Mouse (Mus musculus) brown adipose tissue, adult 24 weeks (tissue): ENCODE results near the gene Wsb2. TPM values are rescaled to one million over a fixed set of nuclear protein-coding genes. Genes with fewer than 3 reads are reported as not detected.
A peak's percentile ranks its signal among the peaks of the same experiment; 100 is the strongest.
"Not testable (repeated sequence)": the region's sequence is repeated elsewhere in the genome, so short reads cannot be mapped to it uniquely, and the experiment has no call there.

Experiments used
- H3K27ac ChIP-seq: fragments of 200-500 bp; replicated peaks from 2 replicates; pipeline ENCODE4 v1.5.1; 2012; ENCODE audit warnings: low read depth, mild to moderate bottlenecking, low read length
- H3K4me1 ChIP-seq: fragments of 200-500 bp; 2 replicates; pipeline ENCODE4 v1.6.1; 2012; ENCODE audit warnings: low read length, mixed read lengths; ENCODE audit not compliant: control insufficient read depth, insufficient read depth, insufficient read length
- H3K4me3 ChIP-seq: fragments of 200-500 bp; 2 replicates; pipeline ENCODE4 v1.5.1; 2012; ENCODE audit warnings: low read depth, mild to moderate bottlenecking, low read length, moderate library complexity; ENCODE audit not compliant: insufficient read depth
- polyA plus RNA-seq: library from polyadenylated mRNA; stranded (reverse); fragments of >200 nt; gene quantifications from 2 replicates; pipeline ENCODE4 v1.2.4, GENCODE M21; 2012; ENCODE audit not compliant: missing spikeins, insufficient read depth, insufficient read length

Wsb2 gene
- 25.5 and 26.5 TPM in 2 replicates for polyA plus RNA-seq

DNA sequence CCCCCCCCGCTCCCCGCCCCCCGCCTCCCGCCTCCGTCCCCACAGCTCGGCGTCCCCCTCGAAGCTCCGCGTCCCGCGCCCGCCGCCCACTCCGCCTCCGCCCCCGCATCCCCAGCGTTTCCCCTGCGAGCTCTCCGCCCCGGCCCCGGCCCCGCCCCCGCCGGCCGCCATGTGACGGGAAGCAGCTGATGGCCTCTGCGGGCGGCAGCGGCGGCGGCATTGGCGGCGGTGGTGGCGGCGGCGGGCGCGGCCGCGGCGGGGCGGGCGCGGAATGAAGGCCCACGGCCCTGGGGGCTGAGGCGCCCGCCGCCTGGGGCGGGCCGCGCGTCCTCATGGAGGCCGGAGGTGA, at the start of gene Wsb2:
Wsb2 (plus strand) TSS at position 176 of the 349 bp plus-strand sequence.
- H3K4me3 ChIP-seq, result peak within 1 kb of the TSS; percentile 97
- peaks cover 21% of the 10 kb centered on the region for H3K4me1 ChIP-seq
- H3K27ac ChIP-seq, result peak within 1 kb of the TSS; percentile 97

DNA sequence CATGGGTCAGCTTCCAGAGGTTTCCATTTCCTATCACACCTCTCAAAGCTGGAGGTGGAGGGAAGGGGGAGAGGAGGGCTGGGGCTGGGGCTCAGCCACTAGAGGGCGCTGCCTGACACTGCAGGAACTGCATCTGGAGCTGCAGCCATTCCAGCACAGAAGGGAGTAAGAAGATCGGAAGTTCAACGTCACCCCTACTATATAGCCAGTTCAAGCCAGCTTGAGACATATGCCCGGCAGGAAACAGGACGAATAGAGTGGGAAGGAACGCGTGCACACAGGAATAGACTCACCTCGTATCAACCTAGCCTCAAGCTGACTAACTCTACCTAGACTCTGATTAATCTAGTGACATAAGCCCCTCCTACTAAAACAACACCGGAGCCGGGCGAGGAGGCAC, 49.4 kb upstream of the Wsb2 start:
- Histone ChIP-seq H3K4me3 (peak overlapping the region; percentile 35; the same call in 1 of the 2 replicates), H3K4me1 (no peaks in the 10 kb centered on the region), H3K27ac (no peak overlapping the region)

DNA sequence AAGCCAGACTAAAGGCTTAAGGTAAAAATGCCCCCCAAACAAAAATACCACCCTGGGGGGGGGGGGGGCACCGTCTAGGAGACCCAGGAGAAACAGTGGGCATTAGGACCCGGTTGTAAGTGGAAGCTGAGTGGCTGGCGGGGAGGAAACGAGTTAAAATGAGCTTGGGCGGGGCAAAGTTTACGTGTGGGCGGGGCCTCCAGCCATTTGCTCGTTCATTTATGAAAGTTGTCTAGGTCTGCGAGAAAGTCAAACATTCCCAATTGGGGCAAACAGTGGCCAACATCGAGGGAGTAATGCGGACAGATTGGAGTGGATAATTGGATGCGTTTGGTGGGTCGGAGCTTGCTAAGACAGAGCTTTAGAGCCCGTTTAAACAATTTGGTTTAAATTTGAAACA, 43.7 kb upstream of the Wsb2 start:
- Histone ChIP-seq H3K4me3 (peak overlapping the region; percentile 49), H3K4me1 (no peaks in the 10 kb centered on the region; the same call in 1 of the 2 replicates), H3K27ac (no peak overlapping the region)

DNA sequence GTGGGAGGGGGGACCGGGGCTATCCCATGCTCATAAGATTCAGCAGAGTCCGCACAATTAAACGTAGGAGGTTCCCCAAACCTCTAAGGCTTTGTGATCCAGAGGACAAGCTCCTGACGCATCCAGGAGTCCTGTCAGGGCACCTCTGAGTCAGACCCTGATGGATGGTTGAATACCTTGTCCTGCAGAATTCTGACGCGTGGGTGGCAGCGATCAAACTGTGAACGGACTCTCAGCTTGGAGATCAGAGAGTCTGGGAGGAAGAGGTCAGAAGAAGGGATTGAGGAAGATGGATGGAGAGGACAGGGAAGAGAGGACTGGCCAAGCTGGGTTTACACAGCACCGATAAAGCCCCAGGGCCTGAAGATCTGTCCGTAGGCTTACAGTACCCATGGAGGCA, 43.2 kb upstream of the Wsb2 start:
- H3K27ac ChIP-seq, result no peak overlapping the region
- no peaks in the 10 kb centered on the region; the same call in 1 of the 2 replicates for H3K4me1 ChIP-seq
- peak overlapping the region; percentile 49 for H3K4me3 ChIP-seq

DNA sequence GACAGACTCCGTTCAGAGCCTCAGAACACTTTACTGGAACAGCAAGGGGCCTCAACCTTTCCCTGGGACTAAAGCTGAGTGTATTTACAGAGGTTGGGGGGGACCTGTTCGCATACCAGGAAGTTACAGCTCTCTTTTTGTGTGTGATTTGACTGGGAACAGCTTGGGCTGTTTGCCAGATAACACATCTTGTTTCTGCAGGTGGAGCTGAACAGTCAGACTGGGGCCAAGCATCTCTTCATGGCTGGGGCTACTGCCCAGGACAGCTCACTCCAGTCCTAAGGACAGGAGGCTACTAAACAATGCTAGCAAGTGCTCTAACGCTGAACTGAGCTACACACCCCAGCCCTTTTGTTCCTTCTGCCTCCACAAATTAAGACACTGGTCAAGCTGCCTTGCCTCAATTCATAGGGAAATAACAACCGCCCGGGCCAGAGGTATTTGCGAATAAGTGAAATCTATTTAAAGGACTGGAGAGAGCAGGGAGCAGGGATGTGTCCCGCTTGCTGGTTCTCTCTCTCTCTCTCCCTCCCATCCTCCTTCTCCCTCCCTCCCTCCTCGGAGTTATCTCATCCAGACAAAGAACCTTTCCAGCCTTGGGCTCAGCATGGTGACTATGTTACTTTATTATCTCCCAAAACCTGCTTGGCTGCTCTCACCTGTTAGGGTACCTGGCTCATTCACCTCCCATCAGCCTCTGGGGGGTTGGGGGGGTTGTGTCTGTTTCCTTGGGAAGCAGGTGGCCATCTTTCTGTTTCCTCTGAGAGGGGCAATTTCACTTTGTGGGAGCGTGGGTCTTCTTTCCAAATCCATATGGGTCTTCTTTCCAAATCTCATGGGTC, 42.3 kb upstream of the Wsb2 start:
- no peaks in the 10 kb centered on the region; the same call in 1 of the 2 replicates for H3K4me1 ChIP-seq
- H3K4me3 ChIP-seq, result no peak overlapping the region
- no peak overlapping the region for H3K27ac ChIP-seq

DNA sequence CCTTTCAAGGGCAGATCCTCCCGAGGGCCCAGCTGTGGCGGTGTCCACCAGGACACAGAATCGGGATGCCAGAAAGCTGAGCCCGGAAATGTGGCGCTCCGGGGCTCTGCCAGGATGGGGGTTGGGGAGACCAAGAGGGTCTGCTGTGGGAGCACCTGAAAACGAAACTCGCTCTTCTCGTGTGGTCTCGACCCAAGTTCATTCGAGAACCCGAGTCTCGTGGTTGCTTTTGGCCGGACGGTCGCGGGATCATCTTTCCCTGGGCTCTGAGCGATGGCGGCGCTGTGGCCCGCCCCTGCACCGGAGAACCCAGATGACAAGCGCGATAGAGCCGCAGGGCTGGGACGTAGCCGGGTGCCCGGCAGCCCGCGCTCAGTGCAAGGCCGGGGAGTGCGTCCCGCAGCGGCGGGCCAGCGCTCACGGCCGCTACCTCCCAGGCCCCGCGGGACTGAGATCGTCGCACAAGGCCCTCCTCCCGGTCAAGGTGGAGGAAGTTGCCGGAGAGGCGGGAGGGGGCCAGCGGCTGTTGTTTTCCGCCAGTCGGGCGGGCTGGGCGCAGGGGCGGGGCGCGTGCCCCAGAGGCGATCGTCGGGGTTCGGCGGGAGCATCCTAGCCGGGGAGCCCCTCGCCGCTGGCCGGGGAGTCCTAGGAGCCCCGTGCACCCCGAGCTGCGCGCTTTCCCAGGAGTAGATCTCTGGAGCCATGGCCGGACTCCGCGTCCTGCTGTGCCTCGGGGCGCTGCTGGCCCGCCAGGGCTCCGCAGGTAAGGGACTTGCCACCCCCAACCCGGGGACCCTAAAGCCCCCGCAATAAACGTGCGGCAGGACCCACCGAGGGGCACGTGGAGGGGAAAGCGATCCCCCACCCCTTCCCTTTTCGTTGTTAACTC, 38.1 kb upstream of the Wsb2 start, which contains the start of gene Vsig10:
Vsig10 (plus strand) TSS at position 343 of the 889 bp plus-strand sequence.
- peak within 1 kb of the TSS; percentile 82 for H3K27ac ChIP-seq
- no peaks in the 10 kb centered on the region; the same call in 1 of the 2 replicates for H3K4me1 ChIP-seq
- H3K4me3 ChIP-seq, result peak within 1 kb of the TSS; percentile 87

DNA sequence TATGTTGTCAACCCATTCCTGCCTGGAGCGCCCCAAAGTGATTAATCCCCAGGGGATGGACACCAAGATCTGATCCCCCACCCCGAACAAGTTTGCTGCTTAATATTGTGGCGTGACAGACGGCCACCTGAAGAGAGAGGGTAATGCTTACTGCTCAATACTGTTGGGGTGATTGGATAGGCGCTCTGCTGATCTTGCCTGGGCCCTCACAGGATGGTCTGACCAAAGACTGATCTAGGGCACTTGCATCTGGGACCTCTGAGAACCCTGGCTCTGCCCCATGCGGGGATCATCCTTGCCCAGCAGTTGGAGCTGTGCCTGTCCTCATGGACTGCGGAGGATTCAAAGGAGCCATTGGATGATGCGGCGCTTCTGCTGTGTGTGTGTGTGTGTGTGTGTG, 33.4 kb upstream of the Wsb2 start:
- H3K4me3 ChIP-seq, result no peak overlapping the region
- no peaks in the 10 kb centered on the region for H3K4me1 ChIP-seq
- no peak overlapping the region for H3K27ac ChIP-seq

DNA sequence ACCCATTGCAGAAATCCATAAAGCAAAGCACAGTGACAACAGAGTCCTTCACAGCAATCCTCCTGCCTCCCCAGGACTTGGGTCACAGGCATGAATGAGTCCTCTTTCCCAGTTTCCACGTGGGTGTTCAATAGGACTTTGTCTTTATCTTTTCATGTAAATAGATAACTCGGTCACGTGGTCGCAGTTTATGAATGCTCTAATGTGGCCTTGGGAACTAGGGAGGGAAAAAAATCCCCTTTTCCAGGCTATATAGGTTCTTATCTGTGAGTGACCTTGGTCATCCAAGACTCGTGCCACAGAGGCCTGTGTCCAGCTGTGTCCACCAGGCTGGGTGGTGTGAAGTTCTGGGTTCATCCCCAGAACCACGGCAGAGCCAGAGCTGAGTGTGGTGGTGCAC, 30.7 kb upstream of the Wsb2 start:
- no peaks in the 10 kb centered on the region for H3K4me1 ChIP-seq
- H3K4me3 ChIP-seq, result no peak overlapping the region
- no peak overlapping the region for H3K27ac ChIP-seq

DNA sequence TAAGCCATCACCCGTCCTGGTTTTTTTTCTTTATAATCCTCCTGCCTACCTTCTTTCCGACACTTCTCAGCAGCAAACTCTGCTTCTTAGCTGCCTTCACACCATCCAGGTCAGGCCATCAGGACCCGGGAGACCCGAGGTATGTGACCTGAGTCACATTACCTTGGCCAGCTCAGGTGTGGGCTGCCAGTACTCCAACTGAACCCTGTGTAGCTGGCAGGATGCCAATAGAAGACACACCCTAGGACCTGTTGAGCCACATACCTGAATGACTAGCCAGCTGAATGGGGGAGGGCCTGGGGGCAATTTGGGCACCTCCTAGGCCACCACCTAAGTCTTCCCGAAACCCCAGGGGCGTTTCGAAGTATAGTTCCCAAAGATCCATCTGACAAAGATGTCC, 26.6 kb upstream of the Wsb2 start:
- Histone ChIP-seq H3K27ac (no peak overlapping the region), H3K4me3 (no peak overlapping the region), H3K4me1 (no peaks in the 10 kb centered on the region)

DNA sequence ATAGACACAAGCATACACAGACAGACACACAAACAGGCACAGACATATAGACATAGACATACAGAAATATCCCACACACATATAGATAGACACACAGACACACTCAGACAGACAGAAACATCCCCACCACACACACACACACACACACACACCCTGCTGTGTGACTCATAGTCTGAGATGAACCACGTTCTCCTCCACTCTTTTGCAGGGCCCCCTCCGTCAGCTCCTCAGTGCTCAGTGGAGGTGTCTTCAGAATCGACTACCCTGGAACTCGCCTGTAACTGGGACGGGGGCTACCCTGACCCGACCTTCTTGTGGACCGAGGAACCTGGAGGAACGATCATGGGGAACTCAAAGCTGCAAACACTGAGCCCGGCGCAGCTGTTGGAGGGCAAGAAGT, 19.1 kb upstream of the Wsb2 start:
- Histone ChIP-seq H3K4me1 (no peaks in the 10 kb centered on the region), H3K27ac (no peak overlapping the region), H3K4me3 (no peak overlapping the region)

DNA sequence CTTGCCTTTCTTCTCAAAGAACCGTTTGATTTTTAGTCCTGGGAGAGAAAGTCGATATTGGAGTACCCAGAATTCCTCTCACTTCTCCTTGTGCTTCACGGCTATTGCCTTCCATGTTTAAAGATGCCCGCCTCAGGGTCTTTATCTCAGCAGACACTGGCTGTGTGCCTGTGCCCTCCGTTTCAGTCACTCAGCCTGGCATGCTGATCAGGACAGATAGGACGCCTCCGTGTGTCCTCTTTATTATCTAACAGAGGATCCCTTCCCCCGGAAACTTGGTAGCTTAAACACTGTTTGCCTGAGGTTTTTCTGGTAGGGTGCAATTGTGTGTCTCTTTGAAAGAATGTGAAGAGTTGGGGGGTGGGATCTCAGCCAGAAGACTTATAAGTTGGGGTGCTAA, 18.6 kb upstream of the Wsb2 start:
- no peak overlapping the region for H3K4me3 ChIP-seq
- H3K4me1 ChIP-seq, result no peaks in the 10 kb centered on the region
- no peak overlapping the region for H3K27ac ChIP-seq

DNA sequence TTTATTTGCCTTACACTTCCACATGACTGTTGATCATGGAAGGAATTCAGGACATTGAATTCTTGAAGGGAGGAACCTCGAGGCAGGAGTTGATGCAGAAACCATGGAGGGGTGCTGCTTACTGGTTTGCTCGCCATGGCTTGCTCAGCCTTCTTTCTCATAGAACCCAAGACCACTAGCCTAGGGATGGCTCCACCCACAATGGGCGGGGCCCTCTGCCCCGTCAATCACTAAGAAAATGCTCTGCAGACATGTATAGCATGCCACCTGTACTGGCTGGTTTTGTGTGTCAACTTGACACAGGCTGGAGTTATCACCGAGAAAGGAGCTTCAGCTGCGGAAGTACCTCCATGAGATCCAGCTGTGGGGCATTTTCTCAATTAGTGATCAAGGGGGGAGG, 17.0 kb upstream of the Wsb2 start:
- no peak overlapping the region for H3K4me3 ChIP-seq
- H3K4me1 ChIP-seq, result no peaks in the 10 kb centered on the region
- no peak overlapping the region for H3K27ac ChIP-seq

DNA sequence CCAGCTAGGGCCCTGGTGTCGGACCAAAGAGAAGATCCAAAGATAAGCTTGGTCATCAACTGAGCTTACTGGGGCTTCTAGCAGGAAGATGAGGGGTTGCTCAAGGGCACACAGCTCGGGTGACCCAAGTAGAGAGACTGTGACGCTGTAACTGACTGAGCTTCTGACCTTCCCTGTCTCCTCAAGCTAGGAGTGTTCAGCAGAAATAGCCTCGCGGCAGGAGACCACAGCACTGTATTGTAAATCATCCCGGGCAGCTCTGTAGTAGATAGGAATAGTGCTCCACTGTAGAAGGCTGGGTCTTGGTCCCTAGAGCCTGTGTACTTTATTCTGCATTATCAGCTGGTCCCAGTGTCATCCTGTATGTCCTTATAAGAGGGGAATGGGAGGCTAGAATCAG, 15.2 kb upstream of the Wsb2 start:
- Histone ChIP-seq H3K27ac (no peak overlapping the region), H3K4me1 (no peaks in the 10 kb centered on the region), H3K4me3 (no peak overlapping the region)

DNA sequence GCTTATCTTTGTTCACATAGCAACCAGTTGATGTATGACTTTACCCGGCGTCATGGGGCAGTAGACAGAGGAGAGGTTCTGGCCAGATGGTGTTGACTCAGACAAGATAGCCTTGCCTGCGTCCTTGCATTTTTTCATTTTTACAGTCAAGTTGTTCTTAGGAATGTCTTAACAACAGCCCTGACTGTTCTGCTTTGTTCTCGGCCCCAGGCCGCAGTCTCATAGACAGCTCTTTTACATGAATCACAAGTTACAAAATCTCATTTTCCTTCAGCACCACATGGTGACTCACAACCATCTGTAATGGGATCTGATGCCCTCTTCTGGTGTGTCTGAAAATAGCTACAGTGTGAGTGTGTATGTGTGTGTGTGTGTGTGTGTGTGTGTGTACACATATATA, 12.6 kb upstream of the Wsb2 start:
- not testable (repeated sequence) for H3K4me1 ChIP-seq, H3K4me3 ChIP-seq, H3K27ac ChIP-seq

DNA sequence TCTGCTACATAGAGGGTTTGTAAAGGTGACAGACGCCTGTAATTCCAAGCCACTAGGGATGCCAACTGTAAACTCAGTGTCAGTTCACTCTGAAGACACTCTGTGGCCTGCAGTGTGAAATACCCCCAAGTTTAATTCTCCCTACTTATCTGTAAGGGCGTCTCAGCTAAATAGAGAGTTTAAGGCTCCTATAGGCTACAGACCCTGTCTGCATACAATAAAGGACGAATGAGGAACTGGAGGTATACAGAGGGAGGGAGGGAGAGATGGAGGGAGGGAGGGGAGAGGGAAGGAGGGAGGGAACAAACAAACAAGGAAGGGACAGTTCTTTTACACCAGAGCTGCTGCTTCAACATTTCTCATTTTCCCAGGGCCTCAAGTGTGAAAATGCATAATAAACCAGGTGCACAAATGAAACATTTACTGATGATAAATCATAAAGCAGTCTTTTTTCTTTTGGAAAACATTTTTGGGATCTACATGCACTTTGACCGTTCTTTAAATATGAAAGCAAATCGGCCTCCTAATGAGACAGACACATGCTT, 11.6 kb upstream of the Wsb2 start:
- Histone ChIP-seq H3K4me1 (no peaks in the 10 kb centered on the region), H3K27ac (no peak overlapping the region), H3K4me3 (no peak overlapping the region)
